Mouse (Mus musculus) midbrain, embryonic 12.5 days (tissue): ENCODE measurements at regions not wholly inside any gene's neighbourhood (a gene's known extent, or its start where the extent isn't known, plus 50 kb on each side); places are given as distances from the start of the nearest gene placed in this dataset.

Source experiments
- ATAC-seq: fragments of 200-750 bp; cut with Nextera tagmentation; 2 replicates; pipeline ENCODE4 v1.8.0; 2017; ENCODE audit warnings: low read depth, moderate TSS enrichment, moderate library complexity; ENCODE audit not compliant: low FRiP score
- H3K27ac ChIP-seq: fragments of 300-500 bp; sonication (generic); replicated peaks from 2 replicates; pipeline ENCODE4 v1.5.1; 2016; ENCODE audit warnings: mild to moderate bottlenecking
- H3K27me3 ChIP-seq: fragments of 300-500 bp; sonication (generic); 2 replicates; pipeline ENCODE4 v1.6.1; 2016; ENCODE audit warnings: mild to moderate bottlenecking
- H3K36me3 ChIP-seq: fragments of 300-500 bp; sonication (generic); 2 replicates; pipeline ENCODE4 v1.6.1; 2016
- H3K4me1 ChIP-seq: fragments of 300-500 bp; sonication (generic); 2 replicates; pipeline ENCODE4 v1.6.1; 2016
- H3K4me2 ChIP-seq: fragments of 300-500 bp; sonication (generic); replicated peaks from 2 replicates; pipeline ENCODE4 v1.6.1; 2016; ENCODE audit warnings: mild to moderate bottlenecking, moderate library complexity
- H3K4me3 ChIP-seq: fragments of 300-500 bp; sonication (generic); 2 replicates; pipeline ENCODE4 v1.5.1; 2016; ENCODE audit warnings: mild to moderate bottlenecking
- H3K9ac ChIP-seq: fragments of 300-500 bp; sonication (generic); replicated peaks from 2 replicates; pipeline ENCODE4 v1.6.1; 2016; ENCODE audit warnings: mild to moderate bottlenecking, moderate library complexity
- H3K9me3 ChIP-seq: fragments of 300-500 bp; sonication (generic); 2 replicates; pipeline ENCODE4 v1.6.1; 2016; ENCODE audit warnings: mild to moderate bottlenecking
- WGBS: fragments of 180-500 bp; shearing (Covaris S2); methylation state at CpG from one replicate; pipeline ENCODE4 v1.1.7; 2016; 5-methylcytosine and 5-hydroxymethylcytosine counted together

- ATAC-seq = no peak
- H3K4me3 ChIP-seq = no peak overlapping the region
- H3K9ac ChIP-seq = no peak overlapping the region
- H3K4me2 ChIP-seq = no peak overlapping the region
- H3K27ac ChIP-seq = no peak overlapping the region
- H3K36me3 ChIP-seq = no peaks in the 10 kb centered on the region
- 91% methylated on average over 5 of the region's 5 CpGs for WGBS
- no peaks in the 10 kb centered on the region for H3K27me3 ChIP-seq
- H3K9me3 ChIP-seq = no peaks in the 10 kb centered on the region
- H3K4me1 ChIP-seq = no peaks in the 10 kb centered on the region
Measured at GRCm38 (mm10) chr17:88190735-88191134, 125.6 kb upstream of the Fbxo11 start.

- Histone ChIP-seq H3K36me3 (no peaks in the 10 kb centered on the region), H3K4me3 (no peak overlapping the region), H3K9me3 (no peaks in the 10 kb centered on the region), H3K27ac (no peak overlapping the region), H3K27me3 (no peaks in the 10 kb centered on the region), H3K9ac (no peak overlapping the region), H3K4me2 (no peak overlapping the region), H3K4me1 (no peaks in the 10 kb centered on the region)
- 87% methylated on average over 2 of the region's 2 CpGs for WGBS
- no peak for ATAC-seq
Measured at GRCm38 (mm10) chr17:88191444-88191843, 126.4 kb upstream of the Fbxo11 start.

GRCm38 (mm10) chr17:88191930-88192807 lies 127.1 kb upstream of the Fbxo11 start:
- Histone ChIP-seq H3K9me3 (no peaks in the 10 kb centered on the region), H3K4me2 (no peak overlapping the region), H3K27ac (no peak overlapping the region), H3K27me3 (no peaks in the 10 kb centered on the region), H3K9ac (no peak overlapping the region), H3K36me3 (no peaks in the 10 kb centered on the region), H3K4me3 (no peak overlapping the region), H3K4me1 (no peaks in the 10 kb centered on the region)
- ATAC-seq = no peak
- 93% methylated on average over 16 of the region's 16 CpGs for WGBS

GRCm38 (mm10) chr17:88194693-88195092 lies 129.6 kb upstream of the Fbxo11 start:
- Histone ChIP-seq H3K4me2 (no peak overlapping the region), H3K27me3 (no peaks in the 10 kb centered on the region), H3K9ac (no peak overlapping the region), H3K36me3 (no peaks in the 10 kb centered on the region), H3K4me3 (no peak overlapping the region), H3K4me1 (no peaks in the 10 kb centered on the region), H3K9me3 (no peaks in the 10 kb centered on the region), H3K27ac (no peak overlapping the region)
- 83% methylated on average over 5 of the region's 5 CpGs for WGBS
- no peak for ATAC-seq

GRCm38 (mm10) chr17:88195303-88195702 lies 130.2 kb upstream of the Fbxo11 start:
- H3K4me2 ChIP-seq = no peak overlapping the region
- H3K27ac ChIP-seq = no peak overlapping the region

GRCm38 (mm10) chr17:88195893-88196292 lies 130.8 kb upstream of the Fbxo11 start:
- Histone ChIP-seq H3K27ac (no peak overlapping the region), H3K9me3 (no peaks in the 10 kb centered on the region), H3K4me1 (no peaks in the 10 kb centered on the region), H3K4me3 (no peak overlapping the region), H3K27me3 (no peaks in the 10 kb centered on the region), H3K9ac (no peak overlapping the region), H3K36me3 (no peaks in the 10 kb centered on the region), H3K4me2 (no peak overlapping the region)
- no peak for ATAC-seq
- WGBS = 89% methylated on average over 6 of the region's 6 CpGs

More at GRCm38 (mm10) chr17:88195303-88195702, 130.2 kb upstream of the Fbxo11 start:
- H3K27me3 ChIP-seq = no peaks in the 10 kb centered on the region
- H3K9ac ChIP-seq = no peak overlapping the region
- no peaks in the 10 kb centered on the region for H3K36me3 ChIP-seq
- ATAC-seq = no peak
- no peaks in the 10 kb centered on the region for H3K4me1 ChIP-seq
- no peaks in the 10 kb centered on the region for H3K9me3 ChIP-seq
- WGBS = 96% methylated on average over 2 of the region's 2 CpGs
- H3K4me3 ChIP-seq = no peak overlapping the region

GRCm38 (mm10) chr17:88196322-88196721 lies 131.2 kb upstream of the Fbxo11 start:
- ATAC-seq = no peak
- no peak overlapping the region for H3K9ac ChIP-seq

GRCm38 (mm10) chr17:88197381-88197780 lies 132.3 kb upstream of the Fbxo11 start:
- no peaks in the 10 kb centered on the region for H3K36me3 ChIP-seq
- H3K27ac ChIP-seq = no peak overlapping the region
- no peaks in the 10 kb centered on the region for H3K27me3 ChIP-seq
- no peaks in the 10 kb centered on the region for H3K9me3 ChIP-seq
- no peak overlapping the region for H3K9ac ChIP-seq
- WGBS = 68% methylated on average over 3 of the region's 3 CpGs
- no peak overlapping the region for H3K4me2 ChIP-seq
- H3K4me1 ChIP-seq = no peaks in the 10 kb centered on the region
- no peak overlapping the region for H3K4me3 ChIP-seq
- ATAC-seq = no peak

More at GRCm38 (mm10) chr17:88196322-88196721, 131.2 kb upstream of the Fbxo11 start:
- Histone ChIP-seq H3K27me3 (no peaks in the 10 kb centered on the region), H3K27ac (no peak overlapping the region), H3K36me3 (no peaks in the 10 kb centered on the region), H3K4me1 (no peaks in the 10 kb centered on the region), H3K4me3 (no peak overlapping the region), H3K4me2 (no peak overlapping the region), H3K9me3 (no peaks in the 10 kb centered on the region)
- WGBS = 84% methylated on average over 1 of the region's 1 CpGs

- Histone ChIP-seq H3K9me3 (no peaks in the 10 kb centered on the region), H3K9ac (no peak overlapping the region), H3K36me3 (no peaks in the 10 kb centered on the region), H3K4me3 (no peak overlapping the region), H3K27me3 (no peaks in the 10 kb centered on the region), H3K27ac (no peak overlapping the region), H3K4me1 (no peaks in the 10 kb centered on the region), H3K4me2 (no peak overlapping the region)
- 76% methylated on average over 12 of the region's 12 CpGs for WGBS
- no peak for ATAC-seq
Measured at GRCm38 (mm10) chr17:88201249-88201970, 136.3 kb upstream of the Fbxo11 start.

GRCm38 (mm10) chr17:88202214-88202613 lies 137.1 kb upstream of the Fbxo11 start:
- Histone ChIP-seq H3K36me3 (no peaks in the 10 kb centered on the region), H3K4me3 (no peak overlapping the region), H3K4me2 (no peak overlapping the region), H3K27me3 (no peaks in the 10 kb centered on the region), H3K9ac (no peak overlapping the region), H3K4me1 (no peaks in the 10 kb centered on the region), H3K27ac (no peak overlapping the region), H3K9me3 (no peaks in the 10 kb centered on the region)
- 82% methylated on average over 4 of the region's 4 CpGs for WGBS
- no peak for ATAC-seq

GRCm38 (mm10) chr17:88209565-88209964 lies 144.5 kb upstream of the Fbxo11 start:
- 74% methylated on average over 1 of the region's 1 CpGs for WGBS
- ATAC-seq = no peak
- Histone ChIP-seq H3K4me3 (no peak overlapping the region), H3K9ac (no peak overlapping the region), H3K36me3 (no peaks in the 10 kb centered on the region), H3K27ac (no peak overlapping the region), H3K4me1 (no peaks in the 10 kb centered on the region), H3K9me3 (no peaks in the 10 kb centered on the region), H3K4me2 (no peak overlapping the region), H3K27me3 (no peaks in the 10 kb centered on the region)

- Histone ChIP-seq H3K4me2 (no peak overlapping the region), H3K27me3 (no peaks in the 10 kb centered on the region), H3K4me3 (no peak overlapping the region), H3K27ac (no peak overlapping the region), H3K36me3 (no peaks in the 10 kb centered on the region), H3K9ac (no peak overlapping the region), H3K9me3 (no peaks in the 10 kb centered on the region), H3K4me1 (no peaks in the 10 kb centered on the region)
- no peak for ATAC-seq
- 94% methylated on average over 7 of the region's 7 CpGs for WGBS
Measured at GRCm38 (mm10) chr17:88212121-88212520, 147.0 kb upstream of the Fbxo11 start.
